Mouse (Mus musculus): ENCODE results near the gene Parp4.

DNA sequence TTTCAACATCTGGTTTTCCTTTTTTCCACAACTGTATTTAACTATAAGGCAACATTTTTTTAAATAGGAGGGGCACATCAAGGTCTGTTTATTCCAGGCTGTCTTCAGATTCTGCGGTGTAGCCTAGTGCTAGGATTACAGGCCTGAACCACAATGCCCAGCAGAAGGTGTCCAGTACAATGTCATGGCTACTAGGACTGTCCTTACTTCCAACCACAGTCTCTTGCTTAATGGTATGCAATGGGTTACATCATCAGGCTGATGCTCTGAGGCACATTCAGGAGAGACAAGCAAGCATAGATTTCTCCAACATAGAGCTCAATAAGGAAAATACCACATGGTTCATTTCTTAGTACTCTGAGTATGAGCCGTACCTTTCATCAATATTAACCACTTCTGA is 20.7 kb upstream of the Parp4 start:
- TF ChIP-seq EP300 (IDR thresholded peaks at IDR 0.05; ENCODE audit: low read depth), result no peak
- no peak for TF ChIP-seq CTCF (IDR thresholded peaks at IDR 0.05; ENCODE audit: low read depth)
